Comparison of ENCODE assay signal across 11 mouse cellular contexts in genomic region chr8:124435170-124435569, GRCm38 (mm10). TPM values are rescaled to one million over a fixed set of nuclear protein-coding genes. Genes with fewer than 3 reads are reported as not detected.
DNase-seq lines count a peak whose midpoint lies in the region; ATAC-seq and TF ChIP-seq lines count a peak whose summit lies in the region.
"Had no signal": no experiment of that assay in that cellular context is flagged by ENCODE, and none has a peak within 500 bp of the region (broad histone marks: within the 10 kb centered on the region; RNA-seq: fewer than 3 reads in every experiment).

No protein-coding gene starts in this region.

- no peak for ATAC-seq in forebrain, embryonic 15.5 days (replicated peaks)
- ATAC-seq in midbrain, embryonic 12.5 days (ENCODE audit: low FRiP score, low read depth) = no peak
- no peak for ATAC-seq in neural tube, embryonic 15.5 days (ENCODE audit: low FRiP score)

- peaks cover 40% of the 10 kb centered on the region for H3K4me1 ChIP-seq in forebrain, embryonic 15.5 days
- peaks cover 31% of the 10 kb centered on the region for H3K4me1 ChIP-seq in midbrain, embryonic 12.5 days
- H3K4me1 ChIP-seq in neural tube, embryonic 15.5 days = peaks cover 49% of the 10 kb centered on the region

- H3K4me2 ChIP-seq in forebrain, embryonic 15.5 days (replicated peaks) = peak overlapping the region; percentile 93
- peak overlapping the region; percentile 85 for H3K4me2 ChIP-seq in midbrain, embryonic 12.5 days (replicated peaks)
- H3K4me2 ChIP-seq in neural tube, embryonic 15.5 days = peak overlapping the region; percentile 76

- peak overlapping the region; percentile 80 for H3K27ac ChIP-seq in layer of hippocampus, adult 2 months
- H3K27ac ChIP-seq in forebrain, embryonic 15.5 days (replicated peaks) = 0 out of 2 replicates have a peak overlapping the region, but pooled peaks have one; percentile 5
- no peak overlapping the region for H3K27ac ChIP-seq in midbrain, embryonic 12.5 days (replicated peaks)
- peak overlapping the region; percentile 81 for H3K27ac ChIP-seq in neural tube, embryonic 15.5 days (replicated peaks)
- H3K27ac ChIP-seq: limb, embryonic 13.5 days; stomach, postnatal 0 days had no signal

- no peak overlapping the region; the same call in 1 of the 2 replicates for H3K9ac ChIP-seq in forebrain, embryonic 15.5 days (replicated peaks)
- H3K9ac ChIP-seq in midbrain, embryonic 12.5 days (replicated peaks) = no peak overlapping the region
- peak overlapping the region; percentile 50; the same call in 1 of the 2 replicates for H3K9ac ChIP-seq in neural tube, embryonic 15.5 days (replicated peaks)
- H3K9ac ChIP-seq: limb, embryonic 13.5 days had no signal

- DNase-seq in layer of hippocampus, adult 2 months (ENCODE audit: low spot score in 2 of 2) = no peak
- DNase-seq in layer of hippocampus, adult 11-12 months (ENCODE audit: low spot score) = no peak
- no peak for DNase-seq in thymus, postnatal 25 days
- no peak for DNase-seq in layer of hippocampus, adult 8-10 months (ENCODE audit: low spot score in 2 of 2)

- 50% methylated on average over 4 of the region's 4 CpGs for WGBS in forebrain, embryonic 15.5 days
- WGBS in midbrain, embryonic 12.5 days = 62% methylated on average over 4 of the region's 4 CpGs
- WGBS in neural tube, embryonic 15.5 days = 20% methylated on average over 4 of the region's 4 CpGs

- H3K27me3 ChIP-seq in forebrain, embryonic 15.5 days = no peaks in the 10 kb centered on the region; the same call in 1 of the 2 replicates
- H3K27me3 ChIP-seq in midbrain, embryonic 12.5 days = peaks cover 39% of the 10 kb centered on the region
- H3K27me3 ChIP-seq in neural tube, embryonic 15.5 days (replicated peaks) = no peaks in the 10 kb centered on the region

- TF ChIP-seq CTCF in layer of hippocampus, adult 2 months (conservative IDR thresholded peaks at IDR 0.05) = no peak

- H3K4me3 ChIP-seq in layer of hippocampus, adult 2 months = no peak overlapping the region
- peak overlapping the region; percentile 81; the same call in 1 of the 2 replicates for H3K4me3 ChIP-seq in forebrain, embryonic 15.5 days
- H3K4me3 ChIP-seq in midbrain, embryonic 12.5 days = peak overlapping the region; percentile 74; the same call in 1 of the 2 replicates
- H3K4me3 ChIP-seq in neural tube, embryonic 15.5 days (replicated peaks) = peak overlapping the region; percentile 83

- no peaks in the 10 kb centered on the region for H3K9me3 ChIP-seq in forebrain, embryonic 15.5 days
- no peaks in the 10 kb centered on the region for H3K9me3 ChIP-seq in midbrain, embryonic 12.5 days
- no peaks in the 10 kb centered on the region for H3K9me3 ChIP-seq in neural tube, embryonic 15.5 days (replicated peaks)
- H3K9me3 ChIP-seq: limb, embryonic 13.5 days had no signal

- no peaks in the 10 kb centered on the region for H3K36me3 ChIP-seq in forebrain, embryonic 15.5 days
- H3K36me3 ChIP-seq in midbrain, embryonic 12.5 days = no peaks in the 10 kb centered on the region
- H3K36me3 ChIP-seq in neural tube, embryonic 15.5 days = no peaks in the 10 kb centered on the region
- H3K36me3 ChIP-seq: limb, embryonic 13.5 days had no signal

RNA-seq across cellular contexts. Expression of gene Pgbd5, which starts 4.3 kb away (rescaled TPM):
- 100 to 1,000 TPM; 291 to 304 TPM for total RNA-seq in layer of hippocampus, adult 2 months (2021)
- 9.9 and 10.0 TPM in 2 replicates for polyA plus RNA-seq in forebrain, embryonic 15.5 days (2015; fragmentation: Nextera tagmentation; extraction: Ambion mirVana)
- 3.7 and 4.0 TPM in 2 replicates for polyA plus RNA-seq in midbrain, embryonic 12.5 days (2016; fragmentation: Nextera tagmentation; extraction: Ambion mirVana)
- polyA plus RNA-seq in neural tube, embryonic 15.5 days (2015; fragmentation: Nextera tagmentation; extraction: Ambion mirVana) = 12.0 and 17.0 TPM in 2 replicates
- total RNA-seq in layer of hippocampus, adult 8-10 months (2022) = 100 to 1,000 TPM; 221 to 255 (median 242) TPM
- total RNA-seq: hematopoietic stem cell, adult 5-6 weeks had no signal
- polyA plus RNA-seq: C2C12 had no signal
